Mouse (Mus musculus) lung, adult 2 months (tissue): Measurements from ENCODE around the gene Rplp0. TPM values are rescaled to one million over a fixed set of nuclear protein-coding genes. Genes with fewer than 3 reads are reported as not detected.

ENCODE experiments used
- DNase-seq: peaks from one replicate; pipeline ENCODE4 v3.0.0; 2022
- H3K4me1 ChIP-seq: fragments of 200-500 bp; 2 replicates; pipeline ENCODE4 v1.6.1; 2011; ENCODE audit warnings: low read length; ENCODE audit not compliant: control insufficient read depth, insufficient read depth
- H3K4me3 ChIP-seq: fragments of 200-500 bp; replicated peaks from 2 replicates; pipeline ENCODE3; 2011; ENCODE audit warnings: low read depth, mild to moderate bottlenecking, control low read depth, low read length; ENCODE audit errors: extremely low read depth
- CTCF ChIP-seq: fragments of 200-500 bp; IDR thresholded peaks from 2 replicates; pipeline ENCODE4 v1.5.1; 2011; ENCODE audit warnings: mild to moderate bottlenecking, low read length, control low read depth; ENCODE audit not compliant: insufficient read depth
- POLR2A ChIP-seq: fragments of 200-500 bp; IDR thresholded peaks from 2 replicates; pipeline ENCODE4 v1.6.1; 2011; ENCODE audit warnings: low read depth, mild to moderate bottlenecking, control low read depth, low read length, borderline replicate concordance; ENCODE audit errors: extremely low read depth
- WGBS: fragments of 180-500 bp; shearing (Covaris S2); methylation state at CpG from one replicate; pipeline ENCODE4 v1.1.7; 2018; 5-methylcytosine and 5-hydroxymethylcytosine counted together
- polyA plus RNA-seq: library from polyadenylated mRNA; depleted of rRNA; stranded (reverse); fragments of >200 nt; gene quantifications from 2 replicates; pipeline ENCODE4 v1.2.3, GENCODE M21; 2012

Gene Rplp0
- polyA plus RNA-seq, 1 experiment, result 1,185 TPM

DNA sequence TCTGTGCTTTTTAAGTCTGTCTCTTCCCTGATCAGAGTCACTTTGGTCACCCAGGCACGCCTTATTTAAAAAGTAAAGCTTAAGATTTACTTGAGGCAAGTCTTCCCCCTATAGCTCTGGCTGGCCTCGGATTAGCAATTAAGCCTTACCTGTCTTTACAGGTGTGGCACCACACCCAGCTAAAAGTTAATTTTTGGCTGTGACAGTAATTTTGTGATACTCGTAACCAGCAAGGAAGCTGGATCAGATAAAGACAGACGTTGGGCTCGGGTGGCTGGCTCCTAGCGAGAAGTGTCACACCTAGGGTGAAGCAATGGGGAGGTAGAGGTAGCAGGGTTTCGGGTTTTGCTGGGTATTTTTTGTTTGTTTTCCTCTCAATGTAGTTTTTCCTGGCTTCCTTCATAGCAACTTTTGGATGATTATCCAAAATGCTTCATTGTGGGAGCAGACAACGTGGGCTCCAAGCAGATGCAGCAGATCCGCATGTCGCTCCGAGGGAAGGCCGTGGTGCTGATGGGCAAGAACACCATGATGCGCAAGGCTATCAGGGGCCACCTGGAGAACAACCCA lies 1.2 kb downstream of the Rplp0 start:
- no peak overlapping the region for H3K4me3 ChIP-seq
- no peak for DNase-seq
- WGBS, result 44% methylated on average over 13 of the region's 13 CpGs

DNA sequence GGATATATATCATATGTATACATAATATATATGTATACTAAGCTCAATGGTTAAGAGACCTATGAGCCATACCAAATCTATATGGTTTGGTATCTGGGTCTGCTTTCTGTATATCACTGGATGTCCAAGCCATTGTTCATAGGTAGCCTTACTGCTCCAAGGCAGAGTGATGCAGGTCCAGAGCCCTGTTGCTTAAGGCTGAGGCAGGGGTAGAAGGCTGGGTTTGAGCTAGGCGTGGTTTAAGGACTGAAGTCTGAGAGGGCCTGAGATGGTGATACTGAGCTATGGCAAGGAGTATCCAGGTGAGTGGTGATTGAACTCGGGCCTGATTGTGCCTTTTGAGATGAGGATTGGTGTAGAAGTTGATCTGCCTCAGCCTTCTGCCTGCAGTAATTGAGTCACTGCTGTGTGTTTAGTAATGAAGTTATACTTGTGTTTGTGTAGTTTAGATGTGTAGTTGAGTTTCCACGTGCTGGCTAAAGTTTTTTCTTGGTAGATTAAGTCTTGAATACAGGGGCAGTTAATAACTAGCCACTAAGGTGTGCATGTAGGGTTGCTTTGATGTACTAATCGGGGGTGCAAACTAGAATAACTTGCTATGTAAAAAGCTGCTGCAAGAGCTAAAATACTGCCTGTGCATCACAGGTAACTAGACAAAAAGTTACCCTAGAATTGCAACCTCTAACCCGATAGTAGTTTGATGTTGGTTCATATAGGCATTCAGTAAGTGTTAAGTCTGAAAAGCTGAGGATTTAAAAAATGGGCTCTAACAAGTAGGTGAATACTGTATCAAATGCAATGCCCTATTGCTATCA lies 4.7 kb downstream of the Rplp0 start:
- Histone ChIP-seq H3K4me3 (no peak overlapping the region), H3K4me1 (peaks cover 6% of the 10 kb centered on the region; the same call in 1 of the 2 replicates)
- TF ChIP-seq POLR2A (no peak), CTCF (no peak)
- 57% methylated on average over 5 of the region's 5 CpGs for whole genome bisulfite sequencing
- DNase-seq, result no peak

More for the DNA sequence above, 1.2 kb downstream of the Rplp0 start:
- no peak for TF ChIP-seq CTCF
- TF ChIP-seq POLR2A, result no peak
- peaks cover 3% of the 10 kb centered on the region; the same call in 1 of the 2 replicates for H3K4me1 ChIP-seq

DNA sequence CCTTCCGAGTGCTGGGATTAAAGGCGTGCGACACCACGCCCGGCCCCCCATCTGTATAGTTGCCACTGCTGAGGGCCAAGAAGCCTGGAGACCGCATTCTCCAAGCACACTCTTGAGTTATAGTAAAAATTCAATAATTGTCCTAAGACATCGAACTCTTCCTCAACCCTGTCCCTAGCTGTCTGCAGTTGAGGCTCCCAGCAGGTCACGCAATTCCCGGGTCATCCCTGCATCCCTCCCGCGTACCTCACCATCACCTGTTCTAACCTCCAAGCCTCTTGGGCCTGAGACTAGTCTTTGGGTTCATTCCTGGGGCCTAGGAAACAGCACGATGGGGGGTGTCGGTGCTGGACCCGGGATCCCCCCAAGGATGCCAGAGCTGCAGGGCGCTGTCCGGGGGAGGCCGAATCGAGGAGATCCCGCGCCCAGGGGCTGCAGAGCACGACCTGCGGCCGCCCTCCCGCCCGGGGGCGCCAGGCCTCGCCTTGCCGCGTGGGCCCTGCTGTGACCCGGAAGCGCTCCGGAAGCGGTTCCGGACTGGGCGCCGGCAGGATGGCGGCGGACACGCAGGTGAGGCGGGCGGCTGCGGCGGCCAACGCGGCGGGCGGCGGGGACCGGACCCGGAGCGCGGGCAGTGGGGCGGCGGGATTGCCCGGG lies 5.6 kb downstream of the Rplp0 start, which contains the start of gene Gcn1l1:
Gene Gcn1l1 (plus strand): TSS at position 518 of the 657 bp plus-strand sequence.
- TF ChIP-seq CTCF (no peak), POLR2A (peak; percentile 22; the same call in 1 of the 2 replicates)
- peak; percentile 80 for DNase-seq
- peaks cover 6% of the 10 kb centered on the region; the same call in 1 of the 2 replicates for H3K4me1 ChIP-seq
- H3K4me3 ChIP-seq, result peak within 1 kb of the TSS; percentile 79
- 8% methylated on average over 30 of the region's 55 CpGs for WGBS

DNA sequence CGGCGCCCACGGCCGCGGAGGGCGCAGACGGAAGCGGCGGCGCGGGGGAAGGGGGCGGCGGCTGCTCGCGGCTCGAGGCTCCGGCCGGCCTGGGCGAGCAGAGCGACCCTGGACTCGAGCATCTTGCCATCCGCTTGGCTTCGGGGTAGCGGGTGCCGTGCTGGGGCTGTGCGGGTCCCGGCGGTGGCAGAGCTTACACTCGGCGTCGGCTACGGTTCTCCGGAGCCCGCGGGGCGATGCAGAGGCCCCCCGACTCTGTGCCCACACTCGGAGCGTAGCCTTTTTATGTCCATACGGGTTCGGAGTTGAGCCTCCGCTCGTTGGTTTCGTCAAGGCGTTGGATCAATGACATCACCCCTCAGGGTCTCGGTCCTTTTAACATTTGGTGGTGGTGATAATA lies 6.1 kb downstream of the Rplp0 start:
- WGBS, result under 1% methylated on average over 40 of the region's 46 CpGs
- H3K4me3 ChIP-seq, result peak overlapping the region; percentile 79

DNA sequence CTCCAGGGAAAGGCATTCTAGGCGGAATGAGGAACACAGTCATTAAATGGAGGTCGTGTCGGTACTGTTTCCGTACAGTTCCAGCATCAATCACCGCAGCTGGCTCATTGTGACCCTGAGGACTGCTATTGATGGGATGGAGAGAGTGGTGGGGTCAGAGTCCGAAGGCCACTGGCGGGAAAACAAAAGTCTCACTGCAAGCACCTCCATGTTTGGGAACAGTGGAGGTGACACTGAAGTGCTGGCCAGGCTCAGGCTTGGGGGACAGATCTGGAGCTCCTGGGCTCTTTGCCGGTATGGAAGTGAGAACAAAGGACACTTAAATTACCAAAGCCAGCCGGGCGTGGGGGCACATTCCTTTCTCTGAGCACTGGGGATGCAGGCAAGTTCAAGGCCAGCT lies 9.4 kb downstream of the Rplp0 start:
- 37% methylated on average over 10 of the region's 10 CpGs for WGBS
- DNase-seq, result no peak
- H3K4me1 ChIP-seq, result peaks cover 15% of the 10 kb centered on the region
- no peak overlapping the region for H3K4me3 ChIP-seq
- TF ChIP-seq POLR2A (no peak), CTCF (no peak)

More for the DNA sequence above, 6.1 kb downstream of the Rplp0 start:
- peaks cover 6% of the 10 kb centered on the region; the same call in 1 of the 2 replicates for H3K4me1 ChIP-seq
- no peak for TF ChIP-seq CTCF
- TF ChIP-seq POLR2A, result no peak
- DNase-seq, result no peak

DNA sequence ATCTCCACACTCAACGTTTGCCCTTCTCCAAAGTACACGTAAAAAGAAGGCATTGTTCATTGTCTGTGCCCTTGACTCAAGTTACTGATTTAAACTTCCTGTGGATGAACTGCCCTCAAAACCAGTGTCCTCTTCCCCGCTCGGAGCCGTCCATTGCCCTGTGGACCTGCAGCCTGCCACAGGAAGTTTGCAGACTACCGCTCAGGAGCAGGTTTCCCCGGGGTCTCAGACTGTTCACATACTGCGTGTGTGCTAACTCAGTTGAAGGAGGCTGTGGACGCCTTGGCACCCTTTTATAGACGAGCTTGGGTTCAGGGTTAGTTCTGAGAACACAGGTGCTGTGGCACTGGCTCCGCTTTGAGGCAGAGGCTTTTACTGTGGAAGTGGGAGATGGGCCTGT lies 10.0 kb downstream of the Rplp0 start:
- 45% methylated on average over 11 of the region's 11 CpGs for WGBS
- Histone ChIP-seq H3K4me3 (no peak overlapping the region), H3K4me1 (peaks cover 19% of the 10 kb centered on the region)
- DNase-seq, result no peak
- TF ChIP-seq CTCF, result no peak
- no peak for TF ChIP-seq POLR2A

DNA sequence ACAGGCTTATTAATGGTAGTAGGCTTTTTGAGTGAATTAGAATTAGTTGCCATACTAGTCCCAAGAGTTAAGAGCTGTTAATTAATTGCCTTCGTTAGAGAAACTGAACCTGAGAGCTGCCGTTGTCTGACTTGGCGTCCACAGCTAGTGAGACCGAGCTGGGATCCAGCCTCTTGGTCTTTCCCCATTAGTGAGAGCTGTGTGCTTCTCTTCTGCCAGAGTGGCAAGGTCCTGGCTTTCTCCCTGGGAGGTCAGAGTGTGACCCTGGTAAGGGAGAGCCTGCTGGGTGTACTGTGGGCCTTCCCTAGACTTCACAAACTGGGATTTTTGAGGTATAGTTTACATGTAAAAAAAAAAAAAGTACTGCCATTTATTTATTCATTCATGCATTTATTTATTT lies 10.5 kb downstream of the Rplp0 start:
- H3K4me1 ChIP-seq, result peaks cover 16% of the 10 kb centered on the region
- whole genome bisulfite sequencing, result 84% methylated on average over 4 of the region's 4 CpGs
- H3K4me3 ChIP-seq, result no peak overlapping the region
- DNase-seq, result no peak
- TF ChIP-seq CTCF (no peak), POLR2A (no peak)

DNA sequence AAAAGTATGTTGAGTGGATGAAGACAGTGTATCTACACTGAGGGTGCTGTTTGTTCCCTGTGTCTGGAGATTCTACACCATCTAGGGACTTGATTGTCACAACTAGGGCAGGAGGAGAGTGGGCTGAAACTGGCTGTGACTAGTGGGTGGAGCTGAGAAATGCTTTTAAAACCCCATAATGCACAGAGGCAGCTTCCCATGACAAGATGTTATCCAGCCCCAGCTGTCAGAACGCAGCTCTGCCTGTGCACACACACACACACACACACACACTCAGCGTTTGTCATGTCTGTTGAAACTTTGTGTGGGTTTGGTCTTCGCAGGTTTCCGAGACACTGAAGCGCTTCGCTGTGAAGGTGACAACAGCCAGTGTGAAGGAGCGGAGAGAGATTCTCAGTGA lies 11.8 kb downstream of the Rplp0 start:
- Histone ChIP-seq H3K4me1 (peaks cover 14% of the 10 kb centered on the region), H3K4me3 (no peak overlapping the region)
- TF ChIP-seq CTCF, result no peak
- TF ChIP-seq POLR2A, result no peak
- DNase-seq, result no peak
- 89% methylated on average over 7 of the region's 7 CpGs for WGBS
